Mouse (Mus musculus) kidney, embryonic 16.5 days (tissue): ENCODE results near the gene Irf1. TPM values are rescaled to one million over a fixed set of nuclear protein-coding genes. Genes with fewer than 3 reads are reported as not detected.

Experiments
- ATAC-seq: fragments of 200-750 bp; cut with Nextera tagmentation; 2 replicates; pipeline ENCODE4 v1.8.0; 2017; ENCODE audit warnings: moderate TSS enrichment; ENCODE audit not compliant: low FRiP score, low TSS enrichment
- H3K27ac ChIP-seq: fragments of 300-500 bp; sonication (generic); 2 replicates; pipeline ENCODE4 v1.5.1; 2014; ENCODE audit warnings: low read length
- H3K27me3 ChIP-seq: fragments of 300-500 bp; sonication (generic); 2 replicates; pipeline ENCODE4 v1.6.1; 2014; ENCODE audit warnings: low read length, control low read depth, mixed read lengths; ENCODE audit not compliant: insufficient read depth
- H3K36me3 ChIP-seq: fragments of 300-500 bp; sonication (generic); 2 replicates; pipeline ENCODE4 v1.6.1; 2014; ENCODE audit warnings: low read length, control low read depth, mixed read lengths; ENCODE audit not compliant: insufficient read depth
- H3K4me1 ChIP-seq: fragments of 300-500 bp; sonication (generic); 2 replicates; pipeline ENCODE4 v1.6.1; 2014; ENCODE audit warnings: low read length, control low read depth, mixed read lengths; ENCODE audit not compliant: insufficient read depth
- H3K4me2 ChIP-seq: fragments of 300-500 bp; sonication (generic); replicated peaks from 2 replicates; pipeline ENCODE4 v1.6.1; 2014; ENCODE audit warnings: low read depth, low read length
- H3K4me3 ChIP-seq: fragments of 300-500 bp; sonication (generic); 2 replicates; pipeline ENCODE4 v1.5.1; 2014; ENCODE audit warnings: mild to moderate bottlenecking, low read length
- H3K9ac ChIP-seq: fragments of 300-500 bp; sonication (generic); replicated peaks from 2 replicates; pipeline ENCODE4 v1.6.1; 2014; ENCODE audit warnings: low read length
- H3K9me3 ChIP-seq: fragments of 300-500 bp; sonication (generic); 2 replicates; pipeline ENCODE4 v1.6.1; 2016; ENCODE audit warnings: low read length, control low read depth
- WGBS: fragments of 180-500 bp; shearing (Covaris S2); extraction: QIAGEN DNeasy Blood & Tissue Kit; methylation state at CpG from one replicate; pipeline ENCODE4 v1.1.7; 2014; 5-methylcytosine and 5-hydroxymethylcytosine counted together
- polyA plus RNA-seq: library from polyadenylated mRNA; unstranded; fragments of >200 nt; fragmentation: Nextera tagmentation; extraction: Ambion mirVana; gene quantifications from 2 replicates; pipeline ENCODE4 v1.2.1, GENCODE M21; 2015

The Irf1 gene
- polyA plus RNA-seq, result 16.9 and 17.4 TPM in 2 replicates

- H3K4me2 ChIP-seq, result peak within 1 kb of the TSS; percentile 68
- H3K27me3 ChIP-seq, result no peaks in the 10 kb centered on the region
- WGBS, result 0% methylated on average over 33 of the region's 40 CpGs
- peak within 1 kb of the TSS; percentile 76 for H3K4me3 ChIP-seq
- ATAC-seq, result peak; percentile 93
- H3K9me3 ChIP-seq, result no peaks in the 10 kb centered on the region
- H3K4me1 ChIP-seq, result no peaks in the 10 kb centered on the region
- H3K9ac ChIP-seq, result peak within 1 kb of the TSS; percentile 76
- H3K27ac ChIP-seq, result peak within 1 kb of the TSS; percentile 66
- peaks cover 9% of the 10 kb centered on the region; the same call in 1 of the 2 replicates for H3K36me3 ChIP-seq
Measured at GRCm38 (mm10) chr11:53769760-53770124, at the start of gene Irf1. Gene Irf1, plus strand, starts transcription at chr11:53770014.

- no peaks in the 10 kb centered on the region for H3K27me3 ChIP-seq
- no peaks in the 10 kb centered on the region for H3K36me3 ChIP-seq
- H3K4me3 ChIP-seq, result no peak within 1 kb of the TSS
- ATAC-seq, result no peak
- H3K9ac ChIP-seq, result no peak within 1 kb of the TSS
- no peak within 1 kb of the TSS for H3K4me2 ChIP-seq
- no peaks in the 10 kb centered on the region for H3K9me3 ChIP-seq
- no peak within 1 kb of the TSS for H3K27ac ChIP-seq
- no peaks in the 10 kb centered on the region for H3K4me1 ChIP-seq
- WGBS, result 77% methylated on average over 6 of the region's 6 CpGs
Measured at GRCm38 (mm10) chr11:53720715-53721114, 49.1 kb upstream of the Irf1 start, which contains the start of gene Il5. Gene Il5, plus strand, starts transcription at chr11:53720794.

DNA sequence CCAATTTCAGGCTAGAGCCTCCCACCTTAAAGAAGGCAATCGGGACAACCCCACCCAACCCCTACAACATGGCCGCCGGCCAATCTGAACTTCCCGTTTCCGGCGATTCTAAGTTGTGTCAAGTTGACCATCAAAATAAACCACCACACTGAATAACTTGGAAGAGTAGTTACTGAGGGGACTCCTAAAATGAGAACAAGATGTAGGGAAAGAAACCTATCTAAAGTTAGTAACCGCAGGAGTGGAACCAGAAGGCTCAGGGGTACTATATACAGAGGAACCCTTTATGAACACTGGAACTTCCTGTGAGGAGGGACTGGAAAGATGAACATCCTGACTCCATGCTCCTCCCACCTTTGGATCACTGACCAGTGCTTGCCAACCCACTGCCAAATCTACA, 38.4 kb upstream of the Irf1 start:
- Histone ChIP-seq H3K9me3 (no peaks in the 10 kb centered on the region), H3K9ac (no peak overlapping the region), H3K4me1 (no peaks in the 10 kb centered on the region), H3K4me3 (no peak overlapping the region), H3K36me3 (no peaks in the 10 kb centered on the region), H3K27me3 (no peaks in the 10 kb centered on the region), H3K4me2 (no peak overlapping the region), H3K27ac (no peak overlapping the region)
- no peak for ATAC-seq
- WGBS, result 97% methylated on average over 7 of the region's 7 CpGs

DNA sequence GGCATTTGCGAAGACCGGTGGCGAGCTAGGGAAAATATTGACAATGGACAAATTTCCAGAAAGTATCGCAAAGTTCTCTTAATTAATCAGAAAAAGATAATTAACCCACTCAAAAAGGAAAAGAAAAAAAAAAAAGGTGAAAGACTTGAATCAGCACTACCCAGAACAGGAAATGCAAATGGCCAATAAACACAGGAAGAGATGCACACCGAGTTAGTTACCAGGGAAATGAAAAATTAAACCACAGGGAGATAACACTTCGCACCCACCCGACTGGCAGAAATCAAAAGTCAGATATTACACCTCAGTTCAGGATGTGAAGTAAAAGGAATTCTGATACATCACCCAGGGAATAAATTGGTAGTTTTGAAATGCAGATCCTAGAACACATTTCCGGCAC, 37.6 kb upstream of the Irf1 start:
- Histone ChIP-seq H3K9me3 (no peaks in the 10 kb centered on the region), H3K36me3 (no peaks in the 10 kb centered on the region), H3K9ac (no peak overlapping the region), H3K4me2 (no peak overlapping the region), H3K4me1 (no peaks in the 10 kb centered on the region), H3K27ac (no peak overlapping the region), H3K4me3 (no peak overlapping the region), H3K27me3 (no peaks in the 10 kb centered on the region)
- ATAC-seq, result no peak
- WGBS, result 85% methylated on average over 8 of the region's 8 CpGs

- no peak overlapping the region for H3K9ac ChIP-seq
- H3K9me3 ChIP-seq, result no peaks in the 10 kb centered on the region
- 87% methylated on average over 7 of the region's 7 CpGs for WGBS
- no peak overlapping the region for H3K27ac ChIP-seq
- no peaks in the 10 kb centered on the region for H3K36me3 ChIP-seq
- H3K4me1 ChIP-seq, result no peaks in the 10 kb centered on the region
- no peaks in the 10 kb centered on the region for H3K27me3 ChIP-seq
- H3K4me3 ChIP-seq, result no peak overlapping the region
- ATAC-seq, result no peak
- H3K4me2 ChIP-seq, result no peak overlapping the region
Measured at GRCm38 (mm10) chr11:53733824-53734223, 36.0 kb upstream of the Irf1 start.

DNA sequence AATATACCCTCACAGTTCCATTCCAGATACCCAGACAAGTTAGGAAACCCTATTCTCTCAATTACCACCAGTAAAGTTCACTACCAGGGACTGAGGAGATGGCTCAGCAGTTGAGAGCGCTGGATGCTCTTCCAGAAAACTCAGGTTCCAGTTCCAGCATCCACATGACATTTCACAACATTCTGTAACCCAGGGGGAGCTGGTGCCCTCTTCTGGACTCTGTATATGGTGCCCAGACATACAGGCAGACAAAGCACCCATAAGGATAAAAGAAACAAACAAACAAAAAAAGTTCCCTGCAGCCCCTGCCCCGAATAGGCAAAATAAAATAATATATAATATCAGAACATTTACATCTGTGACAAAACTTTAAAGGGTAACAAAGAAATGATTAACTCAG, 35.4 kb upstream of the Irf1 start:
- no peak overlapping the region for H3K4me3 ChIP-seq
- no peak for ATAC-seq
- whole genome bisulfite sequencing, result 67% methylated on average over 2 of the region's 2 CpGs
- H3K27me3 ChIP-seq, result no peaks in the 10 kb centered on the region
- no peak overlapping the region for H3K27ac ChIP-seq
- no peaks in the 10 kb centered on the region for H3K9me3 ChIP-seq
- no peaks in the 10 kb centered on the region for H3K4me1 ChIP-seq
- no peaks in the 10 kb centered on the region for H3K36me3 ChIP-seq
- no peak overlapping the region for H3K4me2 ChIP-seq
- no peak overlapping the region for H3K9ac ChIP-seq

- no peak for ATAC-seq
- Histone ChIP-seq H3K4me3 (no peak overlapping the region), H3K36me3 (no peaks in the 10 kb centered on the region), H3K27me3 (no peaks in the 10 kb centered on the region), H3K9me3 (no peaks in the 10 kb centered on the region), H3K9ac (no peak overlapping the region), H3K4me1 (no peaks in the 10 kb centered on the region), H3K4me2 (no peak overlapping the region), H3K27ac (no peak overlapping the region)
- 73% methylated on average over 18 of the region's 18 CpGs for WGBS
Measured at GRCm38 (mm10) chr11:53734970-53735681, 34.7 kb upstream of the Irf1 start.

GRCm38 (mm10) chr11:53735682-53736245, 34.0 kb upstream of the Irf1 start:
- H3K4me3 ChIP-seq, result peak overlapping the region; percentile 20
- WGBS, result 22% methylated on average over 17 of the region's 17 CpGs
- H3K9ac ChIP-seq, result peak overlapping the region; percentile 29; the same call in 1 of the 2 replicates
- no peaks in the 10 kb centered on the region for H3K36me3 ChIP-seq
- H3K4me1 ChIP-seq, result no peaks in the 10 kb centered on the region
- no peaks in the 10 kb centered on the region for H3K9me3 ChIP-seq
- peak; percentile 88 for ATAC-seq
- H3K4me2 ChIP-seq, result peak overlapping the region; percentile 52
- no peaks in the 10 kb centered on the region for H3K27me3 ChIP-seq
- H3K27ac ChIP-seq, result no peak overlapping the region

GRCm38 (mm10) chr11:53736771-53737572, 32.8 kb upstream of the Irf1 start:
- H3K27ac ChIP-seq, result 0 out of 2 replicates have a peak overlapping the region, but pooled peaks have one; percentile 9
- no peaks in the 10 kb centered on the region for H3K36me3 ChIP-seq
- no peaks in the 10 kb centered on the region for H3K9me3 ChIP-seq
- peak; percentile 90 for ATAC-seq
- no peaks in the 10 kb centered on the region for H3K4me1 ChIP-seq
- H3K9ac ChIP-seq, result no peak overlapping the region
- H3K27me3 ChIP-seq, result no peaks in the 10 kb centered on the region
- no peak overlapping the region for H3K4me2 ChIP-seq
- H3K4me3 ChIP-seq, result no peak overlapping the region
- 49% methylated on average over 14 of the region's 14 CpGs for WGBS
